Mouse (Mus musculus) spleen, adult 2 months (tissue): Measurements from ENCODE around the gene Steap3.

Experiments
- CTCF ChIP-seq: fragments of 200-500 bp; IDR thresholded peaks from 2 replicates; pipeline ENCODE4 v1.5.1; 2011; ENCODE audit warnings: mild to moderate bottlenecking, inconsistent platforms; ENCODE audit not compliant: insufficient read depth, insufficient read length, insufficient replicate concordance; ENCODE audit errors: extremely low read depth
- POLR2A ChIP-seq: fragments of 200-500 bp; IDR thresholded peaks from 2 replicates; pipeline ENCODE4 v1.6.1; 2011; ENCODE audit warnings: low read depth, low read length, inconsistent platforms

- TF ChIP-seq CTCF (no peak), POLR2A (no peak)
These were observed 85.4 kb downstream of the Steap3 start for GRCm38 (mm10) chr1:120187059-120187458.
